ENCODE assay signal across 8 mouse cellular contexts in genomic region chr11:88999723-89000526, GRCm38 (mm10). TPM values are rescaled to one million over a fixed set of nuclear protein-coding genes. Genes with fewer than 3 reads are reported as not detected.
DNase-seq lines count a peak whose midpoint lies in the region; ATAC-seq and TF ChIP-seq lines count a peak whose summit lies in the region.

No protein-coding gene starts in this region.

- H3K9ac ChIP-seq in ES-E14 (ENCODE audit: insufficient read depth, low read depth, low read length, poor library complexity, severe bottlenecking): peak overlapping the region; percentile 76
- H3K9ac ChIP-seq in forebrain, embryonic 16.5 days (replicated peaks; ENCODE audit: low read depth, low read length): peak overlapping the region; percentile 48
- peak overlapping the region; percentile 46 for H3K9ac ChIP-seq in neural tube, embryonic 13.5 days

- WGBS in heart, embryonic 10.5 days: 19% methylated on average over 33 of the region's 33 CpGs
- 29% methylated on average over 33 of the region's 33 CpGs for WGBS in forebrain, embryonic 16.5 days
- WGBS in limb, embryonic 10.5 days: 26% methylated on average over 33 of the region's 33 CpGs
- WGBS in neural tube, embryonic 13.5 days: 32% methylated on average over 33 of the region's 33 CpGs

- H3K4me2 ChIP-seq in forebrain, embryonic 16.5 days (ENCODE audit: low read length): peak overlapping the region; percentile 47
- peak overlapping the region; percentile 51 for H3K4me2 ChIP-seq in neural tube, embryonic 13.5 days

- H3K9me3 ChIP-seq in heart, embryonic 10.5 days: no peaks in the 10 kb centered on the region
- no peaks in the 10 kb centered on the region for H3K9me3 ChIP-seq in ES-E14 (ENCODE audit: control insufficient read depth, insufficient read depth, low read depth, low read length)
- H3K9me3 ChIP-seq in forebrain, embryonic 16.5 days (ENCODE audit: control insufficient read depth, low read length): no peaks in the 10 kb centered on the region
- no peaks in the 10 kb centered on the region for H3K9me3 ChIP-seq in limb, embryonic 10.5 days (replicated peaks)
- no peaks in the 10 kb centered on the region for H3K9me3 ChIP-seq in neural tube, embryonic 13.5 days

- H3K36me3 ChIP-seq in heart, embryonic 10.5 days: no peaks in the 10 kb centered on the region
- H3K36me3 ChIP-seq in ES-E14 (ENCODE audit: control insufficient read depth, insufficient read depth, low read length, poor library complexity, severe bottlenecking): peaks cover 17% of the 10 kb centered on the region; the same call in 1 of the 2 replicates
- no peaks in the 10 kb centered on the region for H3K36me3 ChIP-seq in forebrain, embryonic 16.5 days (ENCODE audit: control insufficient read depth, insufficient read depth)
- no peaks in the 10 kb centered on the region for H3K36me3 ChIP-seq in limb, embryonic 10.5 days
- H3K36me3 ChIP-seq in neural tube, embryonic 13.5 days: no peaks in the 10 kb centered on the region

- peak overlapping the region; percentile 91 for H3K27ac ChIP-seq in heart, embryonic 10.5 days
- H3K27ac ChIP-seq in ES-E14 (ENCODE audit: insufficient read depth, low read depth, low read length, poor library complexity, severe bottlenecking): peak overlapping the region; percentile 6; the same call in 1 of the 2 replicates
- no peak overlapping the region for H3K27ac ChIP-seq in forebrain, embryonic 16.5 days (ENCODE audit: low read length)
- peak overlapping the region; percentile 72 for H3K27ac ChIP-seq in limb, embryonic 10.5 days
- H3K27ac ChIP-seq in neural tube, embryonic 13.5 days (replicated peaks): no peak overlapping the region

- in situ Hi-C loops in ES-E14 (cut with MboI; ENCODE audit: low sequenced_read_pairs in 2 of 2, unreplicated experiment in 2 of 2): no loop called here

- no peak for DNase-seq in heart, embryonic 10.5 days (ENCODE audit: low spot score)
- no peak for DNase-seq in heart, adult 9 months (ENCODE audit: low spot score in 2 of 2)
- DNase-seq in ES-E14 (ENCODE audit: low read depth, low spot score): no peak
- DNase-seq in limb, embryonic 10.5 days (ENCODE audit: low spot score): no peak
- DNase-seq in urinary bladder, postnatal 4 days (ENCODE audit: low spot score in 2 of 2): no peak
- no peak for DNase-seq in right cerebral cortex, adult 2 months (ENCODE audit: low spot score in 2 of 2)

- H3K4me1 ChIP-seq in heart, embryonic 10.5 days: peaks cover 35% of the 10 kb centered on the region
- H3K4me1 ChIP-seq in ES-E14 (ENCODE audit: control insufficient read depth in 2 of 2, insufficient read depth in 2 of 2, low read length in 2 of 2, poor library complexity in 1 of 2): peaks cover 18 to 22% of the 10 kb centered on the region in 2 experiments
- H3K4me1 ChIP-seq in forebrain, embryonic 16.5 days (replicated peaks; ENCODE audit: control insufficient read depth, insufficient read depth, low read length): 0 out of 2 replicates have a peak, but pooled peaks cover 8% of the 10 kb centered on the region
- peaks cover 37% of the 10 kb centered on the region for H3K4me1 ChIP-seq in limb, embryonic 10.5 days
- peaks cover 3% of the 10 kb centered on the region; the same call in 1 of the 2 replicates for H3K4me1 ChIP-seq in neural tube, embryonic 13.5 days (replicated peaks)

- no peak for ATAC-seq in forebrain, embryonic 16.5 days
- ATAC-seq in neural tube, embryonic 13.5 days (ENCODE audit: low read depth): peak; percentile 22

- no peaks in the 10 kb centered on the region; the same call in 1 of the 2 replicates for H3K27me3 ChIP-seq in heart, embryonic 10.5 days (ENCODE audit: insufficient read depth, poor library complexity, severe bottlenecking)
- peaks cover 18% of the 10 kb centered on the region for H3K27me3 ChIP-seq in forebrain, embryonic 16.5 days (replicated peaks; ENCODE audit: control insufficient read depth, insufficient read depth, low read length)
- H3K27me3 ChIP-seq in limb, embryonic 10.5 days (ENCODE audit: low read depth, poor library complexity, severe bottlenecking): peaks cover 31% of the 10 kb centered on the region
- H3K27me3 ChIP-seq in neural tube, embryonic 13.5 days: peaks cover 28% of the 10 kb centered on the region

- peak overlapping the region; percentile 81 for H3K4me3 ChIP-seq in heart, embryonic 10.5 days
- peak overlapping the region; percentile 81 to 91 for H3K4me3 ChIP-seq in ES-E14 (ENCODE audit: insufficient read depth in 1 of 2, low read depth in 1 of 2, low read length in 2 of 2, poor library complexity in 1 of 2, severe bottlenecking in 1 of 2)
- peak overlapping the region; percentile 45 for H3K4me3 ChIP-seq in forebrain, embryonic 16.5 days (replicated peaks; ENCODE audit: low read length)
- H3K4me3 ChIP-seq in limb, embryonic 10.5 days: peak overlapping the region; percentile 58
- peak overlapping the region; percentile 33 for H3K4me3 ChIP-seq in neural tube, embryonic 13.5 days

TF ChIP-seq in ES-E14, 5 proteins besides CTCF, POLR2A, EP300 and RAD21:
- TF ChIP-seq HCFC1 (IDR thresholded peaks at IDR 0.05; ENCODE audit: borderline replicate concordance, insufficient read depth, low read length) (no peak), ZNF384 (IDR thresholded peaks at IDR 0.05; ENCODE audit: low read depth, low read length) (no peak), ZC3H11A (IDR thresholded peaks at IDR 0.05; ENCODE audit: borderline replicate concordance, low read depth, low read length) (no peak), MAFK (IDR thresholded peaks at IDR 0.05; ENCODE audit: insufficient read depth, low read depth, low read length) (no peak), CHD2 (IDR thresholded peaks at IDR 0.05; ENCODE audit: low read depth, low read length) (no peak)

RNA-seq across cellular contexts. Expression of gene Trim25, which starts 0.7 kb away (rescaled TPM):
- 12.7 and 13.9 TPM in 2 replicates for polyA plus RNA-seq in heart, embryonic 10.5 days (2016; fragmentation: Nextera tagmentation; extraction: Ambion mirVana)
- 37.8 TPM in 2 replicates for total RNA-seq in ES-E14 (2012; rRNA removed)
- polyA plus RNA-seq in forebrain, embryonic 16.5 days (2015; fragmentation: Nextera tagmentation; extraction: Ambion mirVana): 3.7 and 3.8 TPM in 2 replicates
- 3.0 and 3.4 TPM in 2 replicates for polyA plus RNA-seq in limb, embryonic 10.5 days (2016; fragmentation: Nextera tagmentation; extraction: Ambion mirVana)
- 5.0 and 5.5 TPM in 2 replicates for polyA plus RNA-seq in neural tube, embryonic 13.5 days (2015; fragmentation: Nextera tagmentation; extraction: Ambion mirVana)

RNA-seq across cellular contexts. Expression of gene Coil, which starts 29.9 kb away (rescaled TPM):
- 15.4 and 19.2 TPM in 2 replicates for polyA plus RNA-seq in heart, embryonic 10.5 days (2016; fragmentation: Nextera tagmentation; extraction: Ambion mirVana)
- total RNA-seq in ES-E14 (2012; rRNA removed): 28.8 and 37.8 TPM in 2 replicates
- 27.1 and 28.1 TPM in 2 replicates for polyA plus RNA-seq in forebrain, embryonic 16.5 days (2015; fragmentation: Nextera tagmentation; extraction: Ambion mirVana)
- 25.9 and 28.7 TPM in 2 replicates for polyA plus RNA-seq in limb, embryonic 10.5 days (2016; fragmentation: Nextera tagmentation; extraction: Ambion mirVana)
- 27.5 and 28.0 TPM in 2 replicates for polyA plus RNA-seq in neural tube, embryonic 13.5 days (2015; fragmentation: Nextera tagmentation; extraction: Ambion mirVana)

RNA-seq across cellular contexts. Expression of gene Elobl, which starts 33.2 kb away (rescaled TPM):
- not detected in 2 replicates for polyA plus RNA-seq in heart, embryonic 10.5 days (2016; fragmentation: Nextera tagmentation; extraction: Ambion mirVana)
- total RNA-seq in ES-E14 (2012; rRNA removed): 0.95 and 1.6 TPM in 2 replicates
- polyA plus RNA-seq in forebrain, embryonic 16.5 days (2015; fragmentation: Nextera tagmentation; extraction: Ambion mirVana): not detected in 2 replicates
- not detected in 2 replicates for polyA plus RNA-seq in limb, embryonic 10.5 days (2016; fragmentation: Nextera tagmentation; extraction: Ambion mirVana)
- polyA plus RNA-seq in neural tube, embryonic 13.5 days (2015; fragmentation: Nextera tagmentation; extraction: Ambion mirVana): not detected in 2 replicates

RNA-seq across cellular contexts. Expression of gene Scpep1, which starts 44.7 kb away (rescaled TPM):
- polyA plus RNA-seq in heart, embryonic 10.5 days (2016; fragmentation: Nextera tagmentation; extraction: Ambion mirVana): 56.2 and 61.9 TPM in 2 replicates
- total RNA-seq in ES-E14 (2012; rRNA removed): 140 and 208 TPM in 2 replicates
- 33.7 and 36.2 TPM in 2 replicates for polyA plus RNA-seq in forebrain, embryonic 16.5 days (2015; fragmentation: Nextera tagmentation; extraction: Ambion mirVana)
- 63.3 and 65.9 TPM in 2 replicates for polyA plus RNA-seq in limb, embryonic 10.5 days (2016; fragmentation: Nextera tagmentation; extraction: Ambion mirVana)
- 25.7 and 27.4 TPM in 2 replicates for polyA plus RNA-seq in neural tube, embryonic 13.5 days (2015; fragmentation: Nextera tagmentation; extraction: Ambion mirVana)

Comparison
In these comparisons a context has a peak if more than half of its experiments do, and no peak if none do; other contexts are left out.
1. H3K27ac ChIP-seq: peak in heart, embryonic 10.5 days (single experiment), ES-E14 (single experiment) and limb, embryonic 10.5 days (single experiment); none in forebrain, embryonic 16.5 days (single experiment) and neural tube, embryonic 13.5 days (single experiment).
2. H3K4me3 ChIP-seq: peak in every context shown above with its lines; median percentile 86 in ES-E14; 81 in heart, embryonic 10.5 days; 58 in limb, embryonic 10.5 days; 45 in forebrain, embryonic 16.5 days; 33 in neural tube, embryonic 13.5 days.
3. Peak in every context shown above with its lines, with median percentiles within 50 percentile points of each other: H3K9ac ChIP-seq.